Mouse (Mus musculus): Measurements from ENCODE around the gene St6galnac3.

DNA sequence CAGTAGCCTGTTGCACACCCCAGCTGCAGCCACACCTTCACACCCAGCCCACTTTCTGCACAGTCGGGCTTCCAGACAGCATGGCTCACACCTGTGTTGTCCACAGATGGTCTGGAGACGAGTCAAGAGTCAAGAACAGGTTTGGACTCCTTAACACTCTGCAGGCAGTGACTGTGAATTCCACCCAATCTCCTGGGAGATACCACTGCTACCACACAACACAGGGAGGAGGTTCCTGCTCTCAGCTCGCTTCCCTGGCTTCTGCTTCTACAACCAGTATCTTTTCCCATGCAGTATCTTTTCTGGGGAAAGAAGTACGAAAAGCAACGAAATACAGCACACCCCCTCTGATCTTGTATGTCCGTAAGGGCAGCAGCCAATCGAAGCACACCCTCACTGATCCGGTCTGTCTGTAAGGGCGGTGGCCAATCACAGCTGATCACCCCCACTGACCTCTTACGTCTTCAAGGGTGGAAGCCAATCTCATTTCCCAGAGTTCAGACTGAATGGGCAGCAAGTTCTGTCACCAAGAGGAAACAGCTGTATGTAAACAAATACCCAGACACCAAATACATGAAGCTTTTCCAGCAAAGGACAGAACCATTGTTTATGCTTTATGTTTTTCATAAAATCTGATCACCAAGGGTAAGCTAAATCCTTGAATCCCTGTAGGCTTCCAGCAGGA lies 92.8 kb downstream of the St6galnac3 start:
- TF ChIP-seq POLR2A (IDR thresholded peaks at IDR 0.05; ENCODE audit: borderline replicate concordance, control insufficient read depth, low read depth, low read length) = no peak
- no peak for TF ChIP-seq CTCF (IDR thresholded peaks at IDR 0.05; ENCODE audit: control insufficient read depth, insufficient read depth, low read length)

All from bone marrow, adult 2 months (tissue).